Mouse (Mus musculus) gastrocnemius, adult 2 months (tissue): ENCODE data around the gene Slc22a4. TPM values are rescaled to one million over a fixed set of nuclear protein-coding genes. Genes with fewer than 3 reads are reported as not detected.
"Not testable (repeated sequence)": the region's sequence is repeated elsewhere in the genome, so short reads cannot be mapped to it uniquely, and the experiment has no call there.

Experiments used
- DNase-seq: peaks from one replicate; pipeline ENCODE4 v3.0.0; 2022
- H3K27ac ChIP-seq: fragments of 200-600 bp; 2 replicates; pipeline ENCODE4 v1.8.1; 2022; ENCODE audit warnings: mild to moderate bottlenecking
- H3K4me3 ChIP-seq: fragments of 200-600 bp; 2 replicates; pipeline ENCODE4 v1.8.1; 2022; ENCODE audit warnings: mild to moderate bottlenecking, moderate library complexity
- CTCF ChIP-seq: fragments of 200-600 bp; IDR thresholded peaks from 2 replicates; pipeline ENCODE4 v1.8.1; 2022; ENCODE audit warnings: antibody characterized with exemption, mild to moderate bottlenecking, moderate library complexity
- intact Hi-C: fragments of 180-260 bp; cut with DNase I; formaldehyde crosslinking; loops from one replicate; pipeline ENCODE4 v1.15.1; 2025
- total RNA-seq, 2 experiments: library from RNA; stranded (reverse); gene quantifications; 2 replicates each; pipeline ENCODE4 v1.2.3; 2021

The Slc22a4 gene
- total RNA-seq, 2 experiments from 2014 or later, result 1.9 to 2.6 TPM

DNA sequence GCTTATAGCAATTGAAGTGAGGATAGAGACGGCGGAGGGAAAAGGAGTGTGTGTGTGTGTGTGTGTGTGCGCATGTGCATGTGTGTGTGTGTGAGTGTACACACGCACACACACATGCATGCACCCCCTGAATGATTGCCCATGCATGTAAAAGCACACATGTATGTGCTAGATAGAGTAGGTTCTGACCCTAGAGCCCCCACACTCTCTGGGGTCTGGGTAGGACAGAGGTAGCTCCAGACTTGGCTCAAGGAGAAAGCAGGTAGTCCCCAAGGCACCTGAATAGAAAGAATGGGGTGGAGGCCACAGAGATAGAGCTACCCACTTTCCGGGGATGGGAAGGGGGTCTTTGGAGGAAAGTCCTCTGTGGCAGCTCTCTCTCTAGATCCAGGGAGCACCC lies 24.2 kb upstream of the Slc22a4 start:
- intact Hi-C loops, result loop anchor here (10.0 kb wide), 1 partner anchor 117 kb away; no protein-coding TSS in a partner anchor
- no peak for DNase-seq
- Histone ChIP-seq H3K27ac (no peak overlapping the region), H3K4me3 (no peak overlapping the region)
- TF ChIP-seq CTCF, result no peak

DNA sequence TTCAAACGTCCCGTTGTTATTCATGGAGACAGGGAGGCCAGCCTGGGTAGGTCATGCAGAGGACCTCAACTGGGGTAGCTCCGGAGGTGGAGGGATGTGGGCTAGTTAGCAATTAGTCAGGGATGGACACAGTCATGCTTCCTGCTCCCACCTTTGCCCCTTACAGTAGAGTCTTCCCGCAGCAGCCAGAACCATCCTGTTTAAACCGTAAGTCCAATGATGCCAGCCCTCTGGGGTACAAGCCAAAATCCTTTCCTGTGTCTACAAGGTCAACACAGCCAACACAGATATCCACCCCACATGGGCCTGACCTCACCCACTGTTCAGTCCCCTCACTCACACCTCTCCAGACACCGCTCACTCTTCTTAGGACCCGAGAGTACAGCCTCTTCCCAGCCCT lies 23.3 kb upstream of the Slc22a4 start:
- intact Hi-C loops, result loop anchor here (10.0 kb wide), 1 partner anchor 116 kb away; no protein-coding TSS in a partner anchor
- no peak overlapping the region for H3K4me3 ChIP-seq

GRCm38 (mm10) chr11:54050205-54050604 lies 22.3 kb upstream of the Slc22a4 start:
- DNase-seq, result no peak
- Histone ChIP-seq H3K27ac (no peak overlapping the region), H3K4me3 (no peak overlapping the region)
- intact Hi-C loops, result loop anchor here (10.0 kb wide), 1 partner anchor 115 kb away; no protein-coding TSS in a partner anchor
- TF ChIP-seq CTCF, result no peak

More for the DNA sequence above, 23.3 kb upstream of the Slc22a4 start:
- no peak for DNase-seq
- no peak for TF ChIP-seq CTCF
- H3K27ac ChIP-seq, result no peak overlapping the region

- H3K27ac ChIP-seq, result no peak overlapping the region
- H3K4me3 ChIP-seq, result no peak overlapping the region
- no peak for DNase-seq
- TF ChIP-seq CTCF, result no peak
- intact Hi-C loops, result no loop called here
These were observed 12.8 kb upstream of the Slc22a4 start for GRCm38 (mm10) chr11:54040676-54041075.

- DNase-seq, H3K27ac ChIP-seq, H3K4me3 ChIP-seq, intact Hi-C loops: not testable (repeated sequence)
These were observed 5.0 kb upstream of the Slc22a4 start for GRCm38 (mm10) chr11:54032872-54033271.

DNA sequence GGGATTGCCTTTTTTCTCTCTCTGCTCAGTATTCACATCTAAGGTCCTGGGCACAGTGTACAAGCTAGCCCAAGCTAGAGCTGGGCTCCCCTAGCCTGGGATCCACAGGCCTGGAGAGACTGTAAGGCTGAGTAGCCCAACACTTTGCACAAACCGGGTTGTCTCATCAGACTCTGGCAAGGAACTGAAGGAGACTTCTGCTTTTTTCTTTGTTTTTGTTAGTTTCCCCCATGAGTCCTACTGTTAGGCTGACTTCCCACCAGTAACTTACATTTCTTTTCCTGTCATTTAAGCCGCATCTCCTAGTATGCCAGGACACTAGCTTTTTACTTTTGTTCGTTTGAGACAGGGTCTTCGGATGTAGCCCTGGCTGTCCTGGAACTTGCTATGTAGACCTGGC lies 1.1 kb upstream of the Slc22a4 start:
- peak overlapping the region; percentile 90 for H3K27ac ChIP-seq
- intact Hi-C loops, result loop anchor here (2.0 kb wide), 1 partner anchor 26 kb away; no protein-coding TSS in a partner anchor
- peak overlapping the region; percentile 74 for H3K4me3 ChIP-seq
- DNase-seq, result no peak
- TF ChIP-seq CTCF, result no peak

DNA sequence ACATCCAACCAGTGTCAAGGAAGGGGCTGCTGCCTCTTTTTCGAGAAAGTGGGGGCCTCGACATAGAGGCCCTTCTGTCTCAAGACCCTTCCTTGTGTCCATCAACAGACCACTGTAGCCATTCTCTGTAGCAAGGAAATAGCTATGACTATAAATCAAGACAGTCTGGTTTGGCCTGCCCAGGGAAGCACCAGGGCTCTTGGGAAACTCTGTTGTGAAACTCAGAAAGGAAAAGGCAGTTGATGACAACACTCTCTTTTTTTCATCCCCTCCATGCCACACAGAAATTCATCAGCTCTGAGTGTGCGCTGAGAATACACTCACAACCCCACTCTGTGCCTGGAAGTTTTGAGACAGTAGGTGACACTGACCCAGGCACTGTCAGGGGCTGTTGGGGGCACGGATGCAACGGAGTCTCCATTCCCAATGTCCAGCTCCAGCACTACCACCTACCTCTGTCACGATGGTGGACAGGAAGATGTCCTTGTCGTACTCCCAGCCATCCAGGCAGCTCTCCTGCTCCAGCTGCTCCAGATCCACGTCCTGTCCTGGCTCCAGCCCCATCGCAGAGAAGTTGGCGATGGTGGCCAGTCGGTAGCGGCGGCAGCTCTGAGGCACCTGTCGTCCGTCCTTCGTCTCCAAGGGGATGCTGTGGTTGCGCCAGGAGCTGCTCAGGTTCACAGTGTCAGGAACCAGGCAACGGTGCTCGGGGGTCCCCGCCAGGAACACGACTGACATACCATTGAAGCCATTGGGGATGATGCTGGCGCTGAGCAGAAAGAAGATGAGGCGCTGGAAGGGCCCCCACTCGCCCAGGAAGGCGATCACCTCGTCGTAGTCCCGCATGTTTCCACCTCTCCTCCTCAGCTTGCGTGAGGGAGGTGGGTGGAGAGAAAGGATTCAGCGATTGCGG lies 503 bp downstream of the Slc22a4 start:
- Histone ChIP-seq H3K27ac (peak overlapping the region; percentile 90), H3K4me3 (peak overlapping the region; percentile 74)
- no peak for TF ChIP-seq CTCF
- DNase-seq, result peak; percentile 49
- intact Hi-C loops, result loop anchor here (2.0 kb wide), 1 partner anchor 25 kb away; no protein-coding TSS in a partner anchor

GRCm38 (mm10) chr11:54026491-54027041 lies 1.3 kb downstream of the Slc22a4 start:
- intact Hi-C loops, result no loop called here
- no peak for DNase-seq
- H3K4me3 ChIP-seq, result no peak overlapping the region
- H3K27ac ChIP-seq, result peak overlapping the region; percentile 90; the same call in 1 of the 2 replicates
- no peak for TF ChIP-seq CTCF

DNA sequence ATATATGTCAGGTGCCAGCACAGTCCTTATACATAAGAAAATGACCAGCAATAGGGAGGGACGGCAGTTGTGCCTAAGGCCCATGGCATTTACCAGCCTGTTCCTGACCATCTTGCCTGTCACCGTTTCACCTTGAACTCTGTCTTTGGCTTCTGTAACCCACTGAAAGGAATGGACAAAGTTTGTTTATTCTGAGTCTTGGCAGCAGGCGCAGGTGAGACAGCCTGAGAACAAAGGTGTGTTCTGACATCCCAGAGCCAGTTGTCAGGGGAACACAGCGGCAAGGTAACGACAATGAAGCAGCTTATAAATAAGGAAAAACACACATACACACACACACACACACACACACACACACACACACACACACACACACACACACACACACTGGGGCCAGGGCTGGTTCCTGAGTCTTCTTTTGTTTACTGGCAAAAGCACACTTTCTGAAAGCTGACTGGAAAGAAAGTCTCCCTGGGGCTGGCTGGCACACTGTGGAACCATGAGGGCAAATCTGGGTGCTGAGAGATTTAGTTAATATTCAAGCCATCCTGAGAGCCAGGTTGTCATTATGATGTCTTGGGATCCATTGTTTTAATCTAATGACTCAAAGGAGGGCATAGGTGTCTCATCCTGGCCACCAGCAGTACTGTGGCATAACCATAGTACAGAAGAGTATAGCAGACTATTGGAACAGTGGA lies 6.3 kb downstream of the Slc22a4 start:
- Histone ChIP-seq H3K4me3 (no peak overlapping the region), H3K27ac (no peak overlapping the region)
- no peak for DNase-seq
- no peak for TF ChIP-seq CTCF
- intact Hi-C loops, result no loop called here

- DNase-seq, result no peak
- H3K4me3 ChIP-seq, result no peak overlapping the region
- H3K27ac ChIP-seq, result no peak overlapping the region
- TF ChIP-seq CTCF, result no peak
- intact Hi-C loops, result no loop called here
These were observed 8.8 kb downstream of the Slc22a4 start for GRCm38 (mm10) chr11:54018893-54019732.

DNA sequence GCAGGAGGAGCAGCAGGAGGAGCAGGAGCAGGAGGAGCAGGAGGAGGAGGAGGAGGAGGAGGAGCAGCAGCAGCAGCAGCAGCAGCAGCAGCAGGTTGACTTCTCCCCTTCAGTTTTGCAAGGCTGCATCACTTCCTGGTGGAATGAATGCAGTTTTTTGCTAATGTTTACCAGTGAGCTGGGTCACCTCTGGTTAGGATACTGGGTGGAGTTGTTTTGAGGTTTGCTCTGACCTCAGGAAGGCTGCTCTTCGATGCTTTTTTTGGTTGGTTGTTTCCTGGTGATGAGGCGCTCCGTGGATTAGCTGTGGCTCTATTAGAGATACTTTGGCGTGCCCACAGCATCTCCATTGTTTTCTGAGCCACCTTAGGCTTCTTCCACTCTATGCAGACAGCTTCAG lies 10.3 kb downstream of the Slc22a4 start:
- H3K4me3 ChIP-seq, result no peak overlapping the region
- intact Hi-C loops, result no loop called here
- no peak for DNase-seq
- H3K27ac ChIP-seq, result no peak overlapping the region
- TF ChIP-seq CTCF, result no peak

DNA sequence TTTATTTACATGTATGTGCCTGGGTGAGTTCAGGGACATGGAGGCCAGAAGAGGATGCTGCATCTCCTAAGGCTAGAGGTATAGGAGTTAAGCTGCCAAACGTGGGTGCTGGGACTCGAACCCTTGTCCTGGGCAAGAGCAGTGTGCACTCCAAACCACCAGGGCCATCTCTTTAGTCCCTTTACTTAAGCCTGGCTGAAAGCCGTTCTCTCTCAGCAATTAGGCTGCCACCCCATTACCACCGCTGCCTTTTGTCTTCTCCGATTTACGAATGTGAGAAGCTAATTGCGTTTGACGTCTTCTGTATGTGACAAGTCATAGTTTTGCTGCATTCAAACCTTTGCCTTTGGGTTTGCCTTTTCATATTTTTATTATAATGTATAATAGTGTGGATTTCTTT lies 11.8 kb downstream of the Slc22a4 start:
- intact Hi-C loops, result no loop called here
- Histone ChIP-seq H3K27ac (no peak overlapping the region), H3K4me3 (no peak overlapping the region)
- no peak for TF ChIP-seq CTCF
- DNase-seq, result no peak
